Mouse (Mus musculus) fibroblast of lung, adult 2 months (primary cell): ENCODE results near the gene Pcbp1.
"Not testable (repeated sequence)": the region's sequence is repeated elsewhere in the genome, so short reads cannot be mapped to it uniquely, and the experiment has no call there.

Experiments used
- DNase-seq: peaks from one replicate; pipeline ENCODE4 v3.0.0-alpha.2; 2011; ENCODE audit warnings: low read depth

Gene Pcbp1

DNA sequence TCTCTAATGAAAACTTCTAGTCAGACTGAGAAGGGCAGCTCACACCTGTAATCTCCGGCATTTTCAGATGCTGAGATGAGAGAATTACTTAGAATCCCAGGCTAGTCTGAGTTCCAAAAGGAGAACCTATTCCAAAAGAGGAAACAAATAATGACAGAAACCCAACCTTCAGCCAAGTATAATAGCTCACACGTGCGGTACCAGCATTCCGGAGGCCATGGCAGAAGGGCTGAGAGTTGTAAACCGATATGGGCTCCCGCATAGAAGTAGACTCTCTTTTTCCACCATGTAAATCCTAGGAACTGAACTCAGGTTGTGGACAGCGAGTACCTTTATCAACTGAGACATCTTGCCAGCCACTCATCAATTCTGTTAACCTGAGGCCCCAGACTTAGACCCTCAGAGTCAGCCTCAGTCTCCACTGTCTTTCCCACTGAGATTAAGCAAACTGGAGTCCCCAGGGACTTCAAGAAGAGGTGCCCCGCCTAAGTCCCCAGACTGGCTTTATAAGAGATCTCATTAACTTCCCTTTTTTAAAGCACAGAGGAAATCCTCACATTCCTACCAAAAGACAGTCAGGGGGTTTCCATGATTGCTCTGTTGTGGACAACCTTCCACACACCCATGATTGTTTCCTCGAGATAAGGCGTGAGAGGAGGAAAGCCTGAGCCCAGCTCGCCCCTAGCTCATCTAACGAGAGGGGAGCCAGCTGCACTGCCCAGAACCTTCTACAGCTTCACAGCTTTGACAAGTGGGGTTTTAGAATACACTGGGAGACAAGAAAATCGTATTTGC is 32.5 kb downstream of the Pcbp1 start:
- DNase-seq: no peak

DNA sequence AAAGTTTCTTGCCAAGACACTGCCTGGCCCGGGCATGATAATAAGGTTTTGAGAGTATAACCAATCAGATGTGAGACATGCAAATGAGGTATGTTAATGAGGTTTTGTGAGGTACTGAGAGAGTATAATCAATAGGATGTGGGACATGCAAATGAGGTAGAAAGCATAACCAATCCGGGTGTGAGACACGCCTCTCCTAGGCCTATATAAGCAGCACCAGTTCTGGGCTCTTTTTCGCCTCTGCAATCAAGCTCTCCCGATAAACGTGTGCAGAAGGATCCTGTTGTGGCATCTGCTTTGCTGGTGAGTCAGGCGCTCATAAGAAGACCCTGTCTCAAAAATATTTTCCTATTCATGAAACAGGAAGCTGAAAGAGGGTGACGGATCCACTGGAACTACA is 35.7 kb downstream of the Pcbp1 start:
- DNase-seq: not testable (repeated sequence)

DNA sequence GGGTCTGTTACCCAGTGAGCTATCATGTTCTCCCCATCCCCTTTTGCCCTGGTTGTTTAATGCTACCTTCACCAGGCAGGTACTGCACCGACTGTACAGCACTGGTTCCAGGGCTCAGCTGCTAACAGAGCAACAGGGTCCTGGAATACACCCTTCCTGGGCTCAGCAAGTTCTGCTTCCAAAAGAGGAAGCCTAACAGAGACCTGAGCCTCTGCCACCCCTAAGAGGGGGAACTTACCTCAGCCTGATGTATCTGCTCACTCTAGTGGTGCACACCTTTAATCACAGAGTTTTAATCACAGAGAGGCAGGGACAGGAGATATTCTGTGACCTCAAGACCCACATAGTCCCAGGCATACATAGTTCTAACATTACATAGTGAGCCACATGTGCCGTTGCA is 36.2 kb downstream of the Pcbp1 start:
- DNase-seq: no peak

DNA sequence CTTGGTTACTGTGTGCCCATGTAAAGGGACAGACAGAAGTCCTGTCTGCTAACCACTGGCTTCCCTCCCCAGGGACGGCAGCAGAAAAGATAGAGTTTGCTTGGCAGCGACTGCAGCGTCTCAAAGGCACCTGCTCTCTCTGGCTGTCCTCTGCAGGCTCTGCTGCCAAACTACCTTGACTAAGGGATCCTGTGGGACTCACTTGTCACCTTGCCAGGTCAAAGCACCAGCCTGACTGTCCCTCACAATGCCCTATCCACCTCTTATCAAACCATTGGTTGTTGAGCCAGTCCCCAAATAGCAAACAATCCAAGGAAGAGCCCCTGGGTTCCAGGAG is 38.0 kb downstream of the Pcbp1 start:
- DNase-seq: no peak

DNA sequence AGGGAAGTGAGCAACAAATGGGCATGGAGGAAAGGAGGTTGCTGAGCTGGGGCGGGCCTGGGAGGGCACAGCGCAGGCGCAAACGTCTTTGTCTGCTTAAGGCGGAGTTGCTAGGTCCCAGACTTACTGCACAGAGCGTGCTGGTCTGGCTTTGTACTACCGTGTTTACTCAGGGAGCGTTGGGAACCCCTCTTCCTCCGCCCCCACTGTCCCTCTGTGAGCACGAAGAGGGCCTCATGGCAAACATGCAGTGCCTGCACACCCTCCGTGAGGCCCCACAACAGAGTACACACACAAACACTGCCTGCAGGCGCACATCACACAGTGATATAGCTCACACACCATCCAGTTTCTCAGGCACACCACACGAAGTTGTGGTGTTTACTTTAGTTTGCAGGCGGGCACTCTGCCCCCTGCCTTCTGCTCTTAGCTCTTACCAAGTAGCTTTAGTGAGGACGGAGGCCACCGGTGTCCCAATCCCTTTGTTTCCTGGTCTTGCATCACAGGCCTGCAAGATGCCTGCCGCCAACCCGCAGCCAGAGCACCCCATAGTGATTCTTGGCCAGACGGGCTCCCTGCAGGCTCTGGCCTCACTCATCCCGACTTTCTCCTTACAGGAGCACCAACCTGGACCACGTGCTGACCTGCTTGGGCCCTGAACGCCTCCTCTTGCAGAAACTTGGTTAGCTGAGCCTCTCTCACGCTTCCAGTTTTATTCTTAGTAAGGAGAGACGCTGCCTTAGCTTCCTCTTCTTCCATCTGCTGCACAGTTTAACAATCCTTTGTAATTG is 38.6 kb downstream of the Pcbp1 start:
- peak; percentile 71 for DNase-seq

DNA sequence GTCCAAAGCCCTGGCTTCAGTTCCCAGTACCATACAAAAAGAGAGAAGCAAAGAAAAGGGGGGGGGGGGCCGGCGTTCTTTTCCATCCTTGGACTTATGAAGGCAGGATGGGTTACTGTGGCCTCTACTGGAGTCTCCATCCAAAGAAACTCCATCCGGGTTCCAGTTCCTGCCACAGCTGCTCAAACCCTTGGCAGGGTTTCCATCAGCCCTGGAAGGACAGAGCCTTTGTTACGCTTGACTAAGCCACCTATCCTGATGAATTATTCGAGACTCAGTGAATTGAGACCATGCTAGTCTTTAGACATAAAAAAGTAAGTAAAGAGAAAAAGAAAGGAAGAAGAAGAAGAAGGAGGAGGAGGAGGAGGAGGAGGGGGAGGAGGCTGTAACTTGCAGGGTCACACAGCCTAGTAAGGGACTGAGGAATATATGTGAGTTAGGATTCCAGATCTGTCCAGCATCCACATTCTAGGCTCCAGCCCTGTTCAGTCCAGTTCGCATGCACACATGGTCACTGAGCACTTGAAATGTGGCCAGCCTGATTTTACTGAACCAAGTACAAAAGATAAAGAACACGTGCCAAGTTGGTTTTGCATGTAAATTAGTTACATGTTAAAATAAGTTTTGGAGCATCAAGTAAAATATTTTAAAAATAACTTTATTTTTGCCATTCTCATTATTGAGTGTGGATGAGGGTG is 40.0 kb downstream of the Pcbp1 start:
- DNase-seq: no peak

DNA sequence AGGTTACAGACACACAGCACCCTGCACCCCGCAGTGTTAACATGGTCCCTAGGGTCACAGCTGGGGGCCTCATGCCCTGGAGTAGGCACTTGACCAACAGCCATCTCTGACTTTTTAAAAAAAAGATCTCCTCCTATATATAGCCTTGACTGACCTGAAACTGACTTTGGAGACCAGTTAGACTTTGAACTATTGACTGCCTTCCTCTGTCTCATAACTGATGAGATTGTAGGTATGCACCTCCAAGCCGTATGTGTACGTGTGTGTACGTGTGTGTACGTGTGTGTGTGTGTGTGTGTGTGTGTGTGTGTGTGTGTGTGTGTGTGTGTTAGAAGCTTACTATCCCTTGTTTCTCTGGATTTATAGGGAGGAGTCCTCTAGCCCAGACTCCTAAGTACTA is 44.2 kb downstream of the Pcbp1 start:
- DNase-seq: no peak

DNA sequence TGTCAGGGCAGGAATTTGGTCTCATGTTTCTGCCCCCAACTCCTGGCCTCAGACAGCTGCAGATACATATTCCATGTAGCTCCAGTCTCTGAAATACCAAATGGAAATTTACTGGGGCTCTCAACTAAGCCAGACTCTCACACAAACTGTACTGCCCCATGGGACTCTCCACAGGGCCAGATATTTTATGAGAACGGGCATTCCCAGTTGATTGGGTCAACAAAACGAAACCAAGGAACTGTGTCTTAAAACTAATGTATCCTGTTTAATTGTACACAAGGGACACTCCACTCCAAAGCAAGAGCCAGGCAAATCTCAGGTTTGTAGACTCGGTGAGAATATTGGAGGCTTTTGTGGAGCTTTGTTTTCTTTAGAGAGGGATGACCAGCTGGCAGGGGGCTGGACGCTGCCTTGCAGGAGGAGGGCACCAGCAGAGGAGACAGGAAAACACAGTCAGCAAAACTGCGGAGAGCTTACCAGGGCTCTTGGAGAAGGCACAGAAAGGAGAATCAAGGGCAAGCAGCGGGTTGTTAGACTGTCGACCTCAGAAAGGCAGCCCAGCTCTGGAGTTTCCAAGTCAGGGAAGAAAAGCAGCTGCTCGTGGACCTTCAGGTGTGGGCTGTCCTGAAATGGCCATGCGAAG is 45.8 kb downstream of the Pcbp1 start:
- DNase-seq: peak; percentile 66

DNA sequence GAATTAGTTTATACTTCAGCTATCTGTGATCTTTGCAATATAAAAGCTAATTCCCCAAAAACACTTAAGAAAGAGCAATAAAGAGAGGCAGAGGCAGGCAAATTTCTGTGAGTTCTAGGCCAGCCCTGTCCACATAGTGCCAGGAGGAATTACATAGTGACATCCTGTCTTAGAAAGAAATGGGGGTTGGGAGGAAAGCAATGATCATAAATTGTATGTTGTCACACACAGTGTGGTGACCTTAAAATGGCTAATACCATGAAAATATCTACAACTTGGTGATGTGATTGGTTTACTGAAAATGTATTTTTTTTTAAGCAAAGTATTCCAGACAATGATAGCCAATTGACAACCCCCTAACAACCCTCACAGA is 46.3 kb downstream of the Pcbp1 start:
- DNase-seq: no peak

DNA sequence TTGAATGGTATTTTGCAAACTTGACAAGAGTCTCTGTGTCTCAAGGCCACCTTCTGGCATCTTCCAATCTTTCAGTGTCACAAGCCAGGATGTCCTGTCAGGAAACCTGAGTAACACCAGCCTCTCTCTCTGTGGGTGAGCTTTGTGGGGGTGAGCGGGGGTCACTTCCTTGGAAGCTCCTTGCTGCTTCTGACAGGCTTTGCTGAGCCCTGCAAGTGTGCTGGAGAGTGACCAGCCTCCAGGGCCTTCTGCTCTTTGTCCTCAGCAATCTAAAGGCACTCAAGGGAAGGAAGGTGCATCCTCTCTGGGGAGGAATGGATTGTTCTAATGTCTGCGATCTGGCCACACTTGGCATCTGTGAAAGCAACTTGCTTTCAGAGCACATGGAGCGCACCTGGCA is 46.8 kb downstream of the Pcbp1 start:
- no peak for DNase-seq

DNA sequence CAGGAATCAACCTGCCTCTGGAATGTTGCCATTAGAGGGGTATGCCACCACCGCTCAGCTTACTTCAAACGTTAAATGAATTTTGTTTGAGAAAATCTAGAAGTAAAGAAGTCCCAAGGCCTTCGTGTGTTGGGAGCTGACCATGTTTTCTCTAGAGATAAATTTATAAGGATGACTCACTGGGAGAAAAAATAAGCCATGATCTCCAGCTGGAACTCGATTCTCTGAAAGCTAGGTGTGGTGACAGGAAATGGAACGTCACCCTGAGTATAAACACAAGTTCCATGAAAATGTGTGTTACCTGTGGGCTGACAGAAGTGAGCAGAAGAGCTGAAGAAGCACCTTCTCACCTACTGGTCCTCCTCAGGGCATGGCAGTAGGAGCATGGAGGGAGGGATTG is 49.2 kb downstream of the Pcbp1 start:
- no peak for DNase-seq

DNA sequence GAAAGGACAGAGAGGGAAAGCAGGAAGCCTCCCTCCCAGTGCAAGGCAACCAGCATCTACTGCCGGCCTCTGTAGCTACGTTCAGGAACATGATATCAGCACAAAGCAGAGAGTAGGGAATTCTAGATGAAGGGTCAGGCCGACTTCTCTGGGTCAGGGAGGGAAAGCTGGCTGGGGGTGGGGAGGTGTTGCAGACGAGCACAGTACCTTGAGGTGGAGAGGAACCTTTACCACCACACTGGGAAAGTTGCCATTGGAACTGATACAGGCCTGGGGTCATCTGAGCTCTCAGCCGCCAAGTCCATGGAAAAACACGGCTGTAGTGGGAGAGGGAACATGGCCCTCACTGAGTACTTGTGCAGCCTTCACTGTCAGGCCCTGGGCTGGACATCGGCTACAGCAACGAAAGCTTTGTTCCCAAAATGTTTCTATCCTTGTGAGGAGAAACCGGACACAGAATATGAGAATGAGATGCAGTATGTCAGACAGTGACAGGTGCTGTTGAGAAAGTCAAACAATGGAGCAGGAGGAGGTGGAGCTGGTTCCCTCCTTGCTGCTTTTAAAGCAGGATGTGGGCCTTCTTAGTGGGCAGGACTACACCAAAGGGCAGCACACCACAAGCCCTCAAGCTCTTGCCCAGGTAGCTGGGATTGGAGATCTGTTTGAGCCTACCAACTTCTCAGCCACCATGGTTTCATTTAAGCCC is 50.5 kb downstream of the Pcbp1 start:
- DNase-seq: no peak

DNA sequence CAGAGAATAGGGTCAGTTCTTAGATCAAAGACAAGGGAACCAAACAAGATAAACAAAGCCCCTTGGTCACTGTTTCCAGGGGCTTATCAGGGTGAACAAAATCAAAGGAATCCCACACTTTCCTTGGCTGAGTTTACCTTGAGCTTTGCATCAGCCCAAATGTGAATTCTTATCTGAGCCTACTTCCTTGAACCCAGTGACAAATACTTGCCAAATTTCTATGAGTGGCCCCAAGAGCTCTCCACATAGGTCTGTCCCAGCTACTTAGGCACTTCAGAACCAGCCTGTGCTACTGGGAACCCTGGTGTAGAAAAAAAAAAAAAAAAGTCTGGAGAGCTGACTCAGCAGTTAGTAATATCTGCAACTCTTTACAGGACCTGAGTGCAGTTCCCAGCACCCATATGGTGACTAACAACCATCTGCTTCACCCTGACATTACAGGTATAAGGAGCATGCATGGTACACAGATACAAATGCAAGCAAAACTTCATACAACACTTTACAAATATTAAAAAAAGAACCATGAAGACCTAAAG is 51.4 kb downstream of the Pcbp1 start:
- no peak for DNase-seq
